Mouse (Mus musculus): ENCODE measurements around the gene Cyth2. TPM values are rescaled to one million over a fixed set of nuclear protein-coding genes. Genes with fewer than 3 reads are reported as not detected.

Cyth2 gene
- polyA plus RNA-seq (2012), result 21.7 and 22.4 TPM in 2 replicates

GRCm38 (mm10) chr7:45813787-45814779 is at the start of gene Cyth2:
Gene Cyth2, minus strand, starts transcription at chr7:45814581.
- TF ChIP-seq GATA1 (IDR thresholded peaks at IDR 0.05; ENCODE audit: low read length) (no peak), TAL1 (IDR thresholded peaks at IDR 0.05; ENCODE audit: low read length) (no peak)
- H3K9me3 ChIP-seq (ENCODE audit: control insufficient read depth, low read length), result no peaks in the 10 kb centered on the region
- peak within 1 kb of the TSS; percentile 92 for H3K4me3 ChIP-seq (replicated peaks)
- peaks cover 1% of the 10 kb centered on the region; the same call in 1 of the 2 replicates for H3K27me3 ChIP-seq (ENCODE audit: control insufficient read depth)
- peaks cover 41% of the 10 kb centered on the region for H3K36me3 ChIP-seq (ENCODE audit: control insufficient read depth)
- peaks cover 32% of the 10 kb centered on the region for H3K4me1 ChIP-seq (ENCODE audit: control insufficient read depth)

- H3K9me3 ChIP-seq (ENCODE audit: control insufficient read depth, low read length), result no peaks in the 10 kb centered on the region
- H3K4me3 ChIP-seq (replicated peaks), result no peak overlapping the region
- TF ChIP-seq GATA1 (IDR thresholded peaks at IDR 0.05; ENCODE audit: low read length), result no peak
- TF ChIP-seq TAL1 (IDR thresholded peaks at IDR 0.05; ENCODE audit: low read length), result no peak
- H3K27me3 ChIP-seq (ENCODE audit: control insufficient read depth), result peaks cover 57% of the 10 kb centered on the region
- peaks cover 12% of the 10 kb centered on the region for H3K4me1 ChIP-seq (ENCODE audit: control insufficient read depth)
- H3K36me3 ChIP-seq (ENCODE audit: control insufficient read depth), result no peaks in the 10 kb centered on the region
These were observed 48.4 kb upstream of the Cyth2 start for GRCm38 (mm10) chr7:45862804-45863203.

GRCm38 (mm10) chr7:45859008-45859407 is 44.6 kb upstream of the Cyth2 start:
- H3K27me3 ChIP-seq (ENCODE audit: control insufficient read depth), result peaks cover 62% of the 10 kb centered on the region
- H3K4me3 ChIP-seq (replicated peaks), result no peak overlapping the region
- no peaks in the 10 kb centered on the region for H3K9me3 ChIP-seq (ENCODE audit: control insufficient read depth, low read length)
- no peak for TF ChIP-seq GATA1 (IDR thresholded peaks at IDR 0.05; ENCODE audit: low read length)
- no peak for TF ChIP-seq TAL1 (IDR thresholded peaks at IDR 0.05; ENCODE audit: low read length)
- H3K36me3 ChIP-seq (ENCODE audit: control insufficient read depth), result no peaks in the 10 kb centered on the region
- no peaks in the 10 kb centered on the region for H3K4me1 ChIP-seq (ENCODE audit: control insufficient read depth)

GRCm38 (mm10) chr7:45856950-45857901 is 42.8 kb upstream of the Cyth2 start:
- no peak for TF ChIP-seq TAL1 (IDR thresholded peaks at IDR 0.05; ENCODE audit: low read length)
- no peak for TF ChIP-seq GATA1 (IDR thresholded peaks at IDR 0.05; ENCODE audit: low read length)
- H3K27me3 ChIP-seq (ENCODE audit: control insufficient read depth), result peaks cover 60% of the 10 kb centered on the region
- no peaks in the 10 kb centered on the region for H3K4me1 ChIP-seq (ENCODE audit: control insufficient read depth)
- no peaks in the 10 kb centered on the region for H3K9me3 ChIP-seq (ENCODE audit: control insufficient read depth, low read length)
- H3K4me3 ChIP-seq (replicated peaks), result no peak overlapping the region
- H3K36me3 ChIP-seq (ENCODE audit: control insufficient read depth), result no peaks in the 10 kb centered on the region

GRCm38 (mm10) chr7:45853089-45853488 is 38.7 kb upstream of the Cyth2 start:
- TF ChIP-seq GATA1 (IDR thresholded peaks at IDR 0.05; ENCODE audit: low read length) (no peak), TAL1 (IDR thresholded peaks at IDR 0.05; ENCODE audit: low read length) (no peak)
- no peaks in the 10 kb centered on the region for H3K4me1 ChIP-seq (ENCODE audit: control insufficient read depth)
- H3K27me3 ChIP-seq (ENCODE audit: control insufficient read depth), result peaks cover 43% of the 10 kb centered on the region
- H3K36me3 ChIP-seq (ENCODE audit: control insufficient read depth), result no peaks in the 10 kb centered on the region
- H3K4me3 ChIP-seq (replicated peaks), result no peak overlapping the region
- H3K9me3 ChIP-seq (ENCODE audit: control insufficient read depth, low read length), result no peaks in the 10 kb centered on the region

GRCm38 (mm10) chr7:45850661-45851060 is 36.3 kb upstream of the Cyth2 start:
- Histone ChIP-seq H3K27me3 (ENCODE audit: control insufficient read depth) (peaks cover 28% of the 10 kb centered on the region), H3K36me3 (ENCODE audit: control insufficient read depth) (no peaks in the 10 kb centered on the region), H3K9me3 (ENCODE audit: control insufficient read depth, low read length) (no peaks in the 10 kb centered on the region), H3K4me1 (ENCODE audit: control insufficient read depth) (no peaks in the 10 kb centered on the region), H3K4me3 (replicated peaks) (no peak overlapping the region)
- no peak for TF ChIP-seq GATA1 (IDR thresholded peaks at IDR 0.05; ENCODE audit: low read length)
- no peak for TF ChIP-seq TAL1 (IDR thresholded peaks at IDR 0.05; ENCODE audit: low read length)

- Histone ChIP-seq H3K9me3 (ENCODE audit: control insufficient read depth, low read length) (no peaks in the 10 kb centered on the region), H3K36me3 (ENCODE audit: control insufficient read depth) (no peaks in the 10 kb centered on the region), H3K4me1 (ENCODE audit: control insufficient read depth) (no peaks in the 10 kb centered on the region), H3K27me3 (ENCODE audit: control insufficient read depth) (peaks cover 22% of the 10 kb centered on the region), H3K4me3 (replicated peaks) (no peak overlapping the region)
- TF ChIP-seq GATA1 (IDR thresholded peaks at IDR 0.05; ENCODE audit: low read length), result no peak
- TF ChIP-seq TAL1 (IDR thresholded peaks at IDR 0.05; ENCODE audit: low read length), result no peak
These were observed 34.2 kb upstream of the Cyth2 start for GRCm38 (mm10) chr7:45848447-45849027.

GRCm38 (mm10) chr7:45842950-45843744 is 28.8 kb upstream of the Cyth2 start:
- Histone ChIP-seq H3K36me3 (ENCODE audit: control insufficient read depth) (no peaks in the 10 kb centered on the region), H3K4me1 (ENCODE audit: control insufficient read depth) (no peaks in the 10 kb centered on the region), H3K9me3 (ENCODE audit: control insufficient read depth, low read length) (no peaks in the 10 kb centered on the region), H3K4me3 (replicated peaks) (no peak overlapping the region), H3K27me3 (ENCODE audit: control insufficient read depth) (peaks cover 29% of the 10 kb centered on the region)
- no peak for TF ChIP-seq TAL1 (IDR thresholded peaks at IDR 0.05; ENCODE audit: low read length)
